In genomic region chr17:33824084-33824996, GRCm38 (mm10) we compare ENCODE assay signal across 7 mouse cellular contexts. TPM values are rescaled to one million over a fixed set of nuclear protein-coding genes. Genes with fewer than 3 reads are reported as not detected.
DNase-seq lines count a peak whose midpoint lies in the region; ATAC-seq lines count a peak whose summit lies in the region.

TSS of gene Rps28 (minus strand) at chr17:33824562.
TSS of gene Ndufa7 (plus strand) at chr17:33824572.

- no peaks in the 10 kb centered on the region; the same call in none of the 2 replicates for H3K4me1 ChIP-seq in embryonic facial prominence, embryonic 11.5 days (ENCODE audit: control insufficient read depth, insufficient read depth, low read length)
- H3K4me1 ChIP-seq in limb, embryonic 11.5 days (ENCODE audit: control insufficient read depth, insufficient read depth, low read length): peaks cover 16% of the 10 kb centered on the region
- peaks cover 24% of the 10 kb centered on the region for H3K4me1 ChIP-seq in midbrain, embryonic 14.5 days (ENCODE audit: control insufficient read depth, insufficient read depth, low read length)

- under 1% methylated on average over 51 of the region's 51 CpGs for WGBS in embryonic facial prominence, embryonic 11.5 days
- under 1% methylated on average over 51 of the region's 51 CpGs for WGBS in limb, embryonic 11.5 days
- WGBS in midbrain, embryonic 14.5 days: under 1% methylated on average over 51 of the region's 51 CpGs

- no peaks in the 10 kb centered on the region for H3K27me3 ChIP-seq in embryonic facial prominence, embryonic 11.5 days (ENCODE audit: control insufficient read depth, insufficient read depth, low read length)
- H3K27me3 ChIP-seq in limb, embryonic 11.5 days (ENCODE audit: control insufficient read depth, insufficient read depth, low read length): no peaks in the 10 kb centered on the region
- H3K27me3 ChIP-seq in midbrain, embryonic 14.5 days (ENCODE audit: control insufficient read depth, insufficient read depth, low read length): no peaks in the 10 kb centered on the region

- H3K4me3 ChIP-seq in embryonic facial prominence, embryonic 11.5 days (ENCODE audit: low read depth, low read length): peak within 1 kb of the TSS; percentile 69
- peak within 1 kb of the TSS; percentile 82 for H3K4me3 ChIP-seq in limb, embryonic 11.5 days (ENCODE audit: low read depth, low read length)
- peak within 1 kb of the TSS; percentile 50 for H3K4me3 ChIP-seq in midbrain, embryonic 14.5 days (replicated peaks; ENCODE audit: low read depth, low read length)

- ATAC-seq in embryonic facial prominence, embryonic 11.5 days (replicated peaks; ENCODE audit: insufficient number of reproducible peaks, low FRiP score, low TSS enrichment, low read depth): peak; percentile 85
- peak; percentile 89 for ATAC-seq in limb, embryonic 11.5 days (ENCODE audit: insufficient number of reproducible peaks, low FRiP score, low TSS enrichment, low read depth)
- peak; percentile 94 for ATAC-seq in midbrain, embryonic 14.5 days (ENCODE audit: low FRiP score, low TSS enrichment)

- H3K9me3 ChIP-seq in embryonic facial prominence, embryonic 11.5 days (replicated peaks; ENCODE audit: control insufficient read depth, low read length): no peaks in the 10 kb centered on the region
- H3K9me3 ChIP-seq in limb, embryonic 11.5 days (ENCODE audit: control insufficient read depth, low read length): no peaks in the 10 kb centered on the region
- H3K9me3 ChIP-seq in midbrain, embryonic 14.5 days (ENCODE audit: control insufficient read depth, low read length): no peaks in the 10 kb centered on the region

- H3K9ac ChIP-seq in embryonic facial prominence, embryonic 11.5 days (replicated peaks; ENCODE audit: low read length): peak within 1 kb of the TSS; percentile 80
- H3K9ac ChIP-seq in limb, embryonic 11.5 days (ENCODE audit: low read length): peak within 1 kb of the TSS; percentile 87
- peak within 1 kb of the TSS; percentile 87 for H3K9ac ChIP-seq in midbrain, embryonic 14.5 days (replicated peaks; ENCODE audit: low read length)

- DNase-seq in adrenal gland, postnatal 14 days: peak; percentile 98
- peak; percentile 98 for DNase-seq in embryonic facial prominence, embryonic 11.5 days (ENCODE audit: low spot score)
- peak; percentile 99 for DNase-seq in heart, adult 11 months
- peak; percentile 100 for DNase-seq in kidney, adult 18-20 months
- DNase-seq in limb, embryonic 11.5 days (ENCODE audit: low spot score): peak; percentile 99
- peak; percentile 99 for DNase-seq in midbrain, embryonic 14.5 days
- peak; percentile 97 to 99 for DNase-seq in spleen, adult 18-20 months

- H3K4me2 ChIP-seq in embryonic facial prominence, embryonic 11.5 days (ENCODE audit: low read depth, low read length): peak within 1 kb of the TSS; percentile 72
- H3K4me2 ChIP-seq in limb, embryonic 11.5 days (ENCODE audit: low read depth, severe bottlenecking): peak within 1 kb of the TSS; percentile 93
- H3K4me2 ChIP-seq in midbrain, embryonic 14.5 days (ENCODE audit: low read length): peak within 1 kb of the TSS; percentile 74

- H3K36me3 ChIP-seq in embryonic facial prominence, embryonic 11.5 days (replicated peaks; ENCODE audit: control insufficient read depth, insufficient read depth, low read depth, low read length): peaks cover 2% of the 10 kb centered on the region; the same call in 1 of the 2 replicates
- peaks cover 24% of the 10 kb centered on the region for H3K36me3 ChIP-seq in limb, embryonic 11.5 days (ENCODE audit: control insufficient read depth, insufficient read depth, low read length)
- peaks cover 44% of the 10 kb centered on the region for H3K36me3 ChIP-seq in midbrain, embryonic 14.5 days (ENCODE audit: control insufficient read depth, insufficient read depth, low read length)

- peak within 1 kb of the TSS; percentile 52; the same call in 1 of the 2 replicates for H3K27ac ChIP-seq in embryonic facial prominence, embryonic 11.5 days (replicated peaks; ENCODE audit: low read depth, low read length)
- peak within 1 kb of the TSS; percentile 73; the same call in 1 of the 2 replicates for H3K27ac ChIP-seq in limb, embryonic 11.5 days (replicated peaks; ENCODE audit: low read depth, low read length)
- H3K27ac ChIP-seq in midbrain, embryonic 14.5 days (replicated peaks; ENCODE audit: low read depth, low read length): peak within 1 kb of the TSS; percentile 86

RNA-seq across cellular contexts. Expression of gene Rps28, which starts in this region (rescaled TPM):
- 1,257 and 1,514 TPM in 2 replicates for total RNA-seq in adrenal gland, postnatal 14 days (2021)
- polyA plus RNA-seq in embryonic facial prominence, embryonic 11.5 days (2014; fragmentation: Nextera tagmentation; extraction: Ambion mirVana): 824 and 897 TPM in 2 replicates
- polyA plus RNA-seq in limb, embryonic 11.5 days (2014; fragmentation: Nextera tagmentation; extraction: Ambion mirVana): 1,083 and 1,144 TPM in 2 replicates
- polyA plus RNA-seq in midbrain, embryonic 14.5 days (2014; fragmentation: Nextera tagmentation; extraction: Ambion mirVana): 653 and 777 TPM in 2 replicates

RNA-seq across cellular contexts. Expression of gene Ndufa7, which starts in this region (rescaled TPM):
- total RNA-seq in adrenal gland, postnatal 14 days (2021): 505 and 552 TPM in 2 replicates
- 392 and 414 TPM in 2 replicates for polyA plus RNA-seq in embryonic facial prominence, embryonic 11.5 days (2014; fragmentation: Nextera tagmentation; extraction: Ambion mirVana)
- polyA plus RNA-seq in limb, embryonic 11.5 days (2014; fragmentation: Nextera tagmentation; extraction: Ambion mirVana): 457 and 474 TPM in 2 replicates
- polyA plus RNA-seq in midbrain, embryonic 14.5 days (2014; fragmentation: Nextera tagmentation; extraction: Ambion mirVana): 497 and 604 TPM in 2 replicates

Comparison
In these comparisons a context has a peak if more than half of its experiments do, and no peak if none do; other contexts are left out.
1. Peak in every context shown above with its lines: DNase-seq, ATAC-seq, H3K4me3 ChIP-seq and H3K27ac ChIP-seq.